Mouse (Mus musculus): ENCODE data around the gene Col13a1. TPM values are rescaled to one million over a fixed set of nuclear protein-coding genes. Genes with fewer than 3 reads are reported as not detected.

Gene Col13a1
- total and polyA plus RNA-seq, 3 experiments, result not detected

DNA sequence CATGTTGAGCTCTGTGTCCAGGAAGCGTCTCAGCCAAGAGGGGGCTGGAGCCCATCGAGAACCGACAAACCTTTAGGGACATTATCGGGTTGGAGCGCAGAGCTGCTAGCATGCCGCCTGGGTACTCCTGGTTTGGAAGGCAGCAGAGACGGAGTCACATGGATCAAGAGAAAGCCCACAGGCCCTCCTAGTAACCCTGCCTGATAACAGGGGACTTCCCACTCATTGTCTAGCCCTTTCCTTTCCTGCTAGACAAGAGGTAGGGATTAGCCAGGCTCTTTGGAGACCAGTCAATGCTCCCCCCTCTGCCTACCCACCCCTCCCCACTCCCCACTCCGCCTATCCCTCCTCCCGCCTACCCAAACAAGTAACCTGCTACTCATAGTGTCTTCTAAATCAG, 87.8 kb downstream of the Col13a1 start:
- Histone ChIP-seq H3K36me3 (replicated peaks in 1 of 2; ENCODE audit: control insufficient read depth in 1 of 2, insufficient read depth in 1 of 2, low read length in 1 of 2) (no peaks in the 10 kb centered on the region), H3K9me3 (replicated peaks; ENCODE audit: low read length) (no peaks in the 10 kb centered on the region), H3K4me1 (ENCODE audit: control insufficient read depth in 1 of 2, insufficient read depth in 2 of 2) (peaks cover 3 to 4% of the 10 kb centered on the region in 2 experiments; a peak in 2 of 4 replicates), H3K4me2 (ENCODE audit: insufficient read depth, low read depth, poor library complexity, severe bottlenecking) (no peak overlapping the region), H3K27me3 (replicated peaks) (peaks cover 47% of the 10 kb centered on the region), H3K79me2 (replicated peaks; ENCODE audit: control insufficient read depth, extremely low read depth, insufficient read depth, poor library complexity, severe bottlenecking) (no peaks in the 10 kb centered on the region), H3K27ac (ENCODE audit: insufficient read depth, low read depth) (no peak overlapping the region), H3K4me3 (replicated peaks in 1 of 3; ENCODE audit: low read depth in 2 of 3, low read length in 2 of 3, poor library complexity in 1 of 3) (no peak overlapping the region), H3K9ac (ENCODE audit: insufficient read depth, low read depth) (no peak overlapping the region)
- no peak for DNase-seq (ENCODE audit: extremely low read depth)
- in situ Hi-C loops (cut with MboI; ENCODE audit: low pct_ligation_motif_present, low pct_unique_long_range_greater_than_20kb, low sequenced_read_pairs), result no loop called here
- dilution Hi-C loops (cut with MboI; ENCODE audit: extremely low pct_ligation_motif_present, extremely low pct_unique_long_range_greater_than_20kb, low sequenced_read_pairs), result no loop called here
- TF ChIP-seq JUND (conservative IDR thresholded peaks at IDR 0.05; ENCODE audit: low read depth, low read length), result no peak
- TF ChIP-seq CHD1 (IDR thresholded peaks at IDR 0.05; ENCODE audit: low read depth, low read length), result no peak
- TF ChIP-seq USF2 (conservative IDR thresholded peaks at IDR 0.05; ENCODE audit: low read depth, low read length), result no peak
- no peak for TF ChIP-seq POLR2A (IDR thresholded peaks at IDR 0.05; ENCODE audit: low read depth, low read length)
- TF ChIP-seq MAFK (IDR thresholded peaks at IDR 0.05; ENCODE audit: insufficient replicate concordance, low read length), result no peak
- TF ChIP-seq TCF12 (IDR thresholded peaks at IDR 0.05; ENCODE audit: low read depth, low read length), result no peak
- TF ChIP-seq EP300 (IDR thresholded peaks at IDR 0.05; ENCODE audit: low read length), result no peak
- TF ChIP-seq TBP (conservative IDR thresholded peaks at IDR 0.05; ENCODE audit: low read depth, low read length), result no peak
- no peak for TF ChIP-seq GABPA (IDR thresholded peaks at IDR 0.05; ENCODE audit: insufficient replicate concordance, low read depth, low read length)
- no peak for TF ChIP-seq JUN (IDR thresholded peaks at IDR 0.05; ENCODE audit: insufficient read depth, low read depth, low read length)
- no peak for TF ChIP-seq ZNF384 (IDR thresholded peaks at IDR 0.05; ENCODE audit: low read depth, low read length)
- TF ChIP-seq ELF1 (IDR thresholded peaks at IDR 0.05; ENCODE audit: low read depth, low read length), result no peak
- TF ChIP-seq MAZ (IDR thresholded peaks at IDR 0.05; ENCODE audit: low read depth, low read length), result no peak
- no peak for TF ChIP-seq POLR2AphosphoS2 (IDR thresholded peaks at IDR 0.05; ENCODE audit: low read depth, low read length)
- TF ChIP-seq ZC3H11A (IDR thresholded peaks at IDR 0.05; ENCODE audit: low read depth, low read length), result no peak
- no peak for TF ChIP-seq CHD2 (IDR thresholded peaks at IDR 0.05; ENCODE audit: low read length)
- no peak for TF ChIP-seq KAT2A (IDR thresholded peaks at IDR 0.05; ENCODE audit: insufficient replicate concordance, low read length)
- no peak for TF ChIP-seq UBTF (IDR thresholded peaks at IDR 0.05; ENCODE audit: low read depth, low read length)
- no peak for TF ChIP-seq ZKSCAN1 (IDR thresholded peaks at IDR 0.05; ENCODE audit: borderline replicate concordance, low read depth, low read length)

DNA sequence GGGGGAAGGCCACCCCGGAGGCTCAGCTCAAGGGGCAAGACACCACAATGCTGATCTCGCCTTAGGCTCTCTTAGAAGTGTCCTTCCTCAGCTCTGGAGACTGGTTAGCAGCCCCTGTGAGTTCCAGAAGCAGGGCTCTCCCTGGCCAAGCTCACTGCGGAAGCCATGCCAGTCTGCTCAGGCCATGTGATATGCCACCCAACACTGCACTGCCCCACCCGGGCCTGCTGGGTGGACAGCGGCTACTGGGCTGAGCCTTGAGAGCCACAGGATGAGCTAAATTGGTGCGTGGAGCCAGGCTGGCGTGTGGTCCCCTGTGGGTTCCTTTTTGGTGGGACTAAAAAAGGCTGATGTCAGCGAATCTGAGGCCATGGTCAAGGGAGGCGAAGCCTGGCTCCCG, 88.6 kb downstream of the Col13a1 start:
- H3K4me1 ChIP-seq (ENCODE audit: control insufficient read depth in 1 of 2, insufficient read depth in 2 of 2), result peaks cover 3 to 4% of the 10 kb centered on the region in 2 experiments; a peak in 2 of 4 replicates
- no peak overlapping the region for H3K27ac ChIP-seq (ENCODE audit: insufficient read depth, low read depth)
- H3K79me2 ChIP-seq (replicated peaks; ENCODE audit: control insufficient read depth, extremely low read depth, insufficient read depth, poor library complexity, severe bottlenecking), result no peaks in the 10 kb centered on the region
- no peak for TF ChIP-seq ZC3H11A (IDR thresholded peaks at IDR 0.05; ENCODE audit: low read depth, low read length)
- TF ChIP-seq ZMIZ1 (IDR thresholded peaks at IDR 0.05; ENCODE audit: low read depth, low read length), result no peak
- TF ChIP-seq E2F4 (IDR thresholded peaks at IDR 0.05; ENCODE audit: insufficient replicate concordance, low read depth, low read length), result no peak
- TF ChIP-seq RCOR1 (conservative IDR thresholded peaks at IDR 0.05; ENCODE audit: low read depth, low read length), result no peak
- TF ChIP-seq PAX5 (IDR thresholded peaks at IDR 0.05; ENCODE audit: low read length), result no peak
- H3K9me3 ChIP-seq (replicated peaks; ENCODE audit: low read length), result no peaks in the 10 kb centered on the region
- H3K4me2 ChIP-seq (ENCODE audit: insufficient read depth, low read depth, poor library complexity, severe bottlenecking), result no peak overlapping the region
- peaks cover 47% of the 10 kb centered on the region for H3K27me3 ChIP-seq (replicated peaks)
- dilution Hi-C loops (cut with MboI; ENCODE audit: extremely low pct_ligation_motif_present, extremely low pct_unique_long_range_greater_than_20kb, low sequenced_read_pairs), result no loop called here
- H3K36me3 ChIP-seq (replicated peaks in 1 of 2; ENCODE audit: control insufficient read depth in 1 of 2, insufficient read depth in 1 of 2, low read length in 1 of 2), result no peaks in the 10 kb centered on the region
- no peak for DNase-seq (ENCODE audit: extremely low read depth)
- H3K4me3 ChIP-seq (replicated peaks in 1 of 3; ENCODE audit: low read depth in 2 of 3, low read length in 2 of 3, poor library complexity in 1 of 3), result no peak overlapping the region
- no peak overlapping the region for H3K9ac ChIP-seq (ENCODE audit: insufficient read depth, low read depth)
- in situ Hi-C loops (cut with MboI; ENCODE audit: low pct_ligation_motif_present, low pct_unique_long_range_greater_than_20kb, low sequenced_read_pairs), result no loop called here
